Mouse (Mus musculus): ENCODE data around the gene Aqp6. TPM values are rescaled to one million over a fixed set of nuclear protein-coding genes. Genes with fewer than 3 reads are reported as not detected.

Aqp6 gene
- polyA plus RNA-seq, 1 experiment from 2014 or later: not detected

DNA sequence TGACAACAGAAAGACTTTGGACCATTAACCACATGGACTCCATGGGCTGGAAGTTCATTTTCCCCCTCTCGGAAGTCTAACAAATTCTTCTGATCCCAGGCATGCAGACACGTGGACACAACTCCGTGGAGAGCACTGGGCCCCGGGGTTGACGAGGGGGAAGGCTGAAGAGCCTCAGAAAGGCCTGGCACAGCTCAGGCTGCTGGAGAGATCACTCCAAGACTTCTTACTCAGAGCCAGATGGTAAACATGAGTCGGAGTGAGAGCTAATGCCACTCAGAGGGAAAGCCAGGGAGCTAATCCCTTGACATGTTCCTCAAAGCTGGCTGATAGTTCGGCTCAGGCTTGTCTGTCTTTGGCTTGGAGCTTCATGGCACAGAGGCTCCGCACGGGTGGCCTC lies 14.0 kb downstream of the Aqp6 start:
- 57% methylated on average over 9 of the region's 9 CpGs for WGBS
- H3K4me3 ChIP-seq (ENCODE audit: low read depth, low read length): no peak overlapping the region
- H3K4me2 ChIP-seq (ENCODE audit: low read depth, severe bottlenecking): no peak overlapping the region
- no peaks in the 10 kb centered on the region for H3K9me3 ChIP-seq (ENCODE audit: control insufficient read depth, low read length)
- no peak overlapping the region for H3K9ac ChIP-seq (ENCODE audit: low read length)
- DNase-seq (ENCODE audit: low spot score) (no peak), ATAC-seq (ENCODE audit: insufficient number of reproducible peaks, low FRiP score, low TSS enrichment, low read depth) (no peak)
- no peaks in the 10 kb centered on the region for H3K27me3 ChIP-seq (ENCODE audit: control insufficient read depth, insufficient read depth, low read length)
- H3K27ac ChIP-seq (replicated peaks; ENCODE audit: low read depth, low read length): no peak overlapping the region
- no peaks in the 10 kb centered on the region for H3K4me1 ChIP-seq (ENCODE audit: control insufficient read depth, insufficient read depth, low read length)
- no peaks in the 10 kb centered on the region for H3K36me3 ChIP-seq (ENCODE audit: control insufficient read depth, insufficient read depth, low read length)

DNA sequence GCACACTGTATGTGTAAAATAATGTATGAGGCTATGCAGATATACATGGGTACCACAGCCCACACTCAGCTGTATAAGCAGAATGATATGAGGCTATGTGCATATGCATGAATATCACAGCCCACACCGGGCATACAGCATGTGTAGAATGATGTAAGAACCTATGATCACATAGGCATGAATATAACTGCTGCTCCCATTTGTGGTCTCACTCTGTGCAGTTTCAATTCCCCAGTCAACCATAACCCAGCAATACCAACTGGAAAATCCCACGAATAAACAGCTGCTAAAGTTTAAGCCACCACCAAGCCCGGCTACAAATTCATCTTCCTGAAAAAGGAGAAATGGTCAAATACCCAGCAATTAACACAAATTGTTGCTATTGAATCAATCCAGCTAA lies 17.4 kb downstream of the Aqp6 start:
- H3K36me3 ChIP-seq (ENCODE audit: control insufficient read depth, insufficient read depth, low read length): peaks cover 7% of the 10 kb centered on the region
- WGBS: 96% methylated on average over 3 of the region's 3 CpGs
- no peak overlapping the region for H3K27ac ChIP-seq (replicated peaks; ENCODE audit: low read depth, low read length)
- H3K4me2 ChIP-seq (ENCODE audit: low read depth, severe bottlenecking): no peak overlapping the region
- no peak for ATAC-seq (ENCODE audit: insufficient number of reproducible peaks, low FRiP score, low TSS enrichment, low read depth)
- H3K9ac ChIP-seq (ENCODE audit: low read length): no peak overlapping the region
- DNase-seq (ENCODE audit: low spot score): no peak
- H3K27me3 ChIP-seq (ENCODE audit: control insufficient read depth, insufficient read depth, low read length): no peaks in the 10 kb centered on the region
- no peaks in the 10 kb centered on the region for H3K9me3 ChIP-seq (ENCODE audit: control insufficient read depth, low read length)
- no peaks in the 10 kb centered on the region for H3K4me1 ChIP-seq (ENCODE audit: control insufficient read depth, insufficient read depth, low read length)
- no peak overlapping the region for H3K4me3 ChIP-seq (ENCODE audit: low read depth, low read length)

DNA sequence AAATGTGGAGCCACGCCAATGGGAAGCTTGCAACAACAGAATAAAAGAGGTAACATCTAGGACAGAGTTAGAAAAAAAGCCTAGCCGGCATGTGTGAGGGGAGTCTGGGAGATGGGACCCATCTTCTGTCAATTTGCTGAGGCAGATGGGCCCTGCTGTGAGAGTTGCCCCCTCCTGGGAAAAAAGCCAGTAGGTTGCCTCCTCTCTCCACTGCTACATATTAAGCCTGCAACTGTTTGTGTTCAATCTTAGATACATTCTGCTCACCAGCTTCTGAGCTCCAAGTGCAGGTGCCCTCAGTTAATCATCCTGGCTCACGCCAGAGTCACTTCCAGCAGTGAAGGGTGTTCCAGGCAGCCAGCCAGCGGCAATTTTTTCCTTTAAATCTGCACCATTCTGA lies 18.6 kb downstream of the Aqp6 start:
- WGBS: 85% methylated on average over 4 of the region's 4 CpGs

GRCm38 (mm10) chr15:99622063-99622462 lies 20.9 kb downstream of the Aqp6 start:
- Histone ChIP-seq H3K9ac (ENCODE audit: low read length) (no peak overlapping the region), H3K4me1 (ENCODE audit: control insufficient read depth, insufficient read depth, low read length) (no peaks in the 10 kb centered on the region), H3K9me3 (ENCODE audit: control insufficient read depth, low read length) (no peaks in the 10 kb centered on the region), H3K27ac (replicated peaks; ENCODE audit: low read depth, low read length) (no peak overlapping the region), H3K27me3 (ENCODE audit: control insufficient read depth, insufficient read depth, low read length) (no peaks in the 10 kb centered on the region), H3K4me3 (ENCODE audit: low read depth, low read length) (no peak overlapping the region), H3K36me3 (ENCODE audit: control insufficient read depth, insufficient read depth, low read length) (peaks cover 26% of the 10 kb centered on the region), H3K4me2 (ENCODE audit: low read depth, severe bottlenecking) (no peak overlapping the region)
- ATAC-seq (ENCODE audit: insufficient number of reproducible peaks, low FRiP score, low TSS enrichment, low read depth) (no peak), DNase-seq (ENCODE audit: low spot score) (no peak)
- WGBS: 95% methylated on average over 11 of the region's 11 CpGs

More for the DNA sequence above, 18.6 kb downstream of the Aqp6 start:
- DNase-seq (ENCODE audit: low spot score) (no peak), ATAC-seq (ENCODE audit: insufficient number of reproducible peaks, low FRiP score, low TSS enrichment, low read depth) (no peak)
- Histone ChIP-seq H3K4me1 (ENCODE audit: control insufficient read depth, insufficient read depth, low read length) (no peaks in the 10 kb centered on the region), H3K4me2 (ENCODE audit: low read depth, severe bottlenecking) (no peak overlapping the region), H3K36me3 (ENCODE audit: control insufficient read depth, insufficient read depth, low read length) (peaks cover 9% of the 10 kb centered on the region), H3K9me3 (ENCODE audit: control insufficient read depth, low read length) (no peaks in the 10 kb centered on the region), H3K9ac (ENCODE audit: low read length) (no peak overlapping the region), H3K27me3 (ENCODE audit: control insufficient read depth, insufficient read depth, low read length) (no peaks in the 10 kb centered on the region), H3K4me3 (ENCODE audit: low read depth, low read length) (no peak overlapping the region), H3K27ac (replicated peaks; ENCODE audit: low read depth, low read length) (no peak overlapping the region)

DNA sequence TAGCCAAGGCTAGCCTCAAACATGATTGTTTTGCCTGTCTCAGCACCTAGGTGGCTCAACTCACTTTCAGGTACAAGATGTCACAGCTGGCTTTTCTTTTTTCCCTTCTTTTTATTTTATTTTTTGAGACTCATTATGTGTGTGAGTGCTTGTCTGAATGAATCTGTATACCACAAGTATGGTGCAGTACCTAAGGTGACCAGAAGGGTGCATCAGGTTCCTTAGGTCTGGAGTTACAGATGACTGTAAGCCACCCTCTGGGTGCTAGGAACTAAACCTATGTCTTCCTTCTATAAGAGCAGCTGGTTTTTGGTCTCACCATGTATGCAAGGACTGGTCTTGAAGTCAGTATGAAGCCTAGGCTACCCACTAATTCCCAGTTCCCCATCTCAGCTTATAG lies 30.4 kb downstream of the Aqp6 start:
- H3K4me2 ChIP-seq (ENCODE audit: low read depth, severe bottlenecking): no peak overlapping the region
- no peak overlapping the region for H3K27ac ChIP-seq (replicated peaks; ENCODE audit: low read depth, low read length)
- no peaks in the 10 kb centered on the region for H3K4me1 ChIP-seq (ENCODE audit: control insufficient read depth, insufficient read depth, low read length)
- H3K4me3 ChIP-seq (ENCODE audit: low read depth, low read length): no peak overlapping the region
- no peaks in the 10 kb centered on the region for H3K27me3 ChIP-seq (ENCODE audit: control insufficient read depth, insufficient read depth, low read length)
- no peak overlapping the region for H3K9ac ChIP-seq (ENCODE audit: low read length)
- no peak for DNase-seq (ENCODE audit: low spot score)
- ATAC-seq (ENCODE audit: insufficient number of reproducible peaks, low FRiP score, low TSS enrichment, low read depth): no peak
- peaks cover 46% of the 10 kb centered on the region for H3K36me3 ChIP-seq (ENCODE audit: control insufficient read depth, insufficient read depth, low read length)
- H3K9me3 ChIP-seq (ENCODE audit: control insufficient read depth, low read length): no peaks in the 10 kb centered on the region

DNA sequence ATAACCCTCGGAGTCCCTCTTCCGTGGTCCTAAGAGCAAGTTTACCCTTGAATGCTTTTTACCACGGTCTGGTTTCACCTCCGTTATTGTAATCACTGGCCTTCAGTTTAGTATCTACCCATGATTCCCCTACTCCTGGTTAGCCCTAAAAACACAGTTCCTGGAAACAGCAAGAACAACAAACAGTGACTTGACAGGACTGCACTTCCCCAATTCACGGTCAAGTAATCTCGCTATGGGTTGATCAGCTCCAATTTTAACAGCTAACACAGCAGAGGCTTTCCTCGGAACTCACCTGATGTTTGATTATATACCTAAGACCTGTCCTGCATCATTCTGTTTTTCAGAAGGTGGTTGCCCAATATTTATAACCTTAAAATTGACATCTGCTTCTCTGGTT lies 33.5 kb downstream of the Aqp6 start:
- Histone ChIP-seq H3K4me3 (ENCODE audit: low read depth, low read length) (no peak overlapping the region), H3K9me3 (ENCODE audit: control insufficient read depth, low read length) (no peaks in the 10 kb centered on the region), H3K27me3 (ENCODE audit: control insufficient read depth, insufficient read depth, low read length) (no peaks in the 10 kb centered on the region), H3K4me2 (ENCODE audit: low read depth, severe bottlenecking) (no peak overlapping the region), H3K27ac (replicated peaks; ENCODE audit: low read depth, low read length) (no peak overlapping the region), H3K36me3 (ENCODE audit: control insufficient read depth, insufficient read depth, low read length) (peaks cover 42% of the 10 kb centered on the region), H3K4me1 (ENCODE audit: control insufficient read depth, insufficient read depth, low read length) (no peaks in the 10 kb centered on the region), H3K9ac (ENCODE audit: low read length) (no peak overlapping the region)
- DNase-seq (ENCODE audit: low spot score) (no peak), ATAC-seq (ENCODE audit: insufficient number of reproducible peaks, low FRiP score, low TSS enrichment, low read depth) (no peak)
- 90% methylated on average over 7 of the region's 7 CpGs for WGBS

DNA sequence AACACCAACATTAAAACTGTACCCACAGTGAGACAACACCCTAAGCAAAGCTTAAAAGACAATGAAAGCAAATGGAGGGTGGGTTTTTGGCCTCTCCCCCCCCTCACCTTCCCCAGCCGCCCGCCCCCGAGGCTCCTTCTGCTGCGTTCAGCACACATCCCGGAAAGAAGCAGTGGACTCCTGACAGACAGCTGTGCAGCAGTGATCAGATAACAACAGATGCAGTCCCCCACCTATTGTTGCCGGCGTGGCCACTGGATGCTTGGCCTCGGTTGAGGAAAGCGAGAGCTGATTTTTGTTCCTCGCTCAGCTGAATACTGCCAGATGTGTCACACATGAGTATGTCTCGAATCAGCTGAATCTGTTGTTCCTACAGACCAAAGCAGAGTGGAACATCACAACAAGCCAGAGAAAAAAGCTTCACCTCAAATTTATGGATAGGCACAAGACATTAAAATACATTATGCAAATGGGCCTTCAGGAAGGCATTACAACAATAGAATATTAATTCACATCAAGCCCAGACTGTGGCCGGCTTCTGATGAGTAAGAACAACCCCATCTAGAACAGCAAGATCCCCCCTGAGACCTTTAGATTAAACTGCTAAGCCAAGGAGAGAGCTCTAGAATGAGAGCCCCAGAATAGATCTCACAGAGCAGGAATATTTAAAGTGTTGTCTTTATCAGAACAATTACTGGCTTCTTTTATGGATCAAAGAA lies 36.4 kb downstream of the Aqp6 start:
- Histone ChIP-seq H3K27ac (replicated peaks; ENCODE audit: low read depth, low read length) (no peak overlapping the region), H3K27me3 (ENCODE audit: control insufficient read depth, insufficient read depth, low read length) (no peaks in the 10 kb centered on the region), H3K9ac (ENCODE audit: low read length) (no peak overlapping the region), H3K4me2 (ENCODE audit: low read depth, severe bottlenecking) (no peak overlapping the region), H3K9me3 (ENCODE audit: control insufficient read depth, low read length) (no peaks in the 10 kb centered on the region), H3K4me1 (ENCODE audit: control insufficient read depth, insufficient read depth, low read length) (no peaks in the 10 kb centered on the region), H3K36me3 (ENCODE audit: control insufficient read depth, insufficient read depth, low read length) (peaks cover 22% of the 10 kb centered on the region), H3K4me3 (ENCODE audit: low read depth, low read length) (no peak overlapping the region)
- DNase-seq (ENCODE audit: low spot score) (no peak), ATAC-seq (ENCODE audit: insufficient number of reproducible peaks, low FRiP score, low TSS enrichment, low read depth) (no peak)
- 93% methylated on average over 12 of the region's 12 CpGs for WGBS

- H3K9ac ChIP-seq (ENCODE audit: low read length): no peak overlapping the region
- no peak overlapping the region for H3K4me2 ChIP-seq (ENCODE audit: low read depth, severe bottlenecking)
- ATAC-seq (ENCODE audit: insufficient number of reproducible peaks, low FRiP score, low TSS enrichment, low read depth): no peak
- H3K4me3 ChIP-seq (ENCODE audit: low read depth, low read length): no peak overlapping the region
- DNase-seq (ENCODE audit: low spot score): no peak
- H3K27ac ChIP-seq (replicated peaks; ENCODE audit: low read depth, low read length): no peak overlapping the region
- peaks cover 18% of the 10 kb centered on the region for H3K36me3 ChIP-seq (ENCODE audit: control insufficient read depth, insufficient read depth, low read length)
- H3K4me1 ChIP-seq (ENCODE audit: control insufficient read depth, insufficient read depth, low read length): no peaks in the 10 kb centered on the region
- H3K27me3 ChIP-seq (ENCODE audit: control insufficient read depth, insufficient read depth, low read length): no peaks in the 10 kb centered on the region
- H3K9me3 ChIP-seq (ENCODE audit: control insufficient read depth, low read length): no peaks in the 10 kb centered on the region
- 93% methylated on average over 5 of the region's 5 CpGs for WGBS
Measured at GRCm38 (mm10) chr15:99638124-99638485, 36.9 kb downstream of the Aqp6 start.

DNA sequence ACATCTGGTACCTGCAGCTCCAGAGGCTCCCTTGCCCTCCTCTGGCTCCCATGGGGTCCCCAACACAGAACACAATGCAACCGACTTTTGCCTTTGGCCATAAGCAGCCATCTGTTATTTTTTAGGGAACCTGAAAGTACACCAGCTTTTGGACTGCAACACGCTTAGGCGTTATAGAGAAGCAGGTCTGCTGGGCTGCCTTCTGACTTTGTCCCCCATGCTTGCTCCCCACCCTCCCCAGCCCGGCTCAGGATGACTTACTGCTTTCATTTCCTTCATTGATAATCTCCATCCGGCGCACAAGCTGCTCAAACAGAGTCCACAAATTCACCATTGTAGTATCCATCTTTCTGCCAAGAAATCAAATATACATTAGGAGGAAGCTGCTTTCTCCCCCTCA lies 41.4 kb downstream of the Aqp6 start:
- H3K27ac ChIP-seq (replicated peaks; ENCODE audit: low read depth, low read length): no peak overlapping the region
- H3K27me3 ChIP-seq (ENCODE audit: control insufficient read depth, insufficient read depth, low read length): no peaks in the 10 kb centered on the region
- 77% methylated on average over 6 of the region's 6 CpGs for WGBS
- H3K4me2 ChIP-seq (ENCODE audit: low read depth, severe bottlenecking): no peak overlapping the region
- H3K36me3 ChIP-seq (ENCODE audit: control insufficient read depth, insufficient read depth, low read length): peaks cover 10% of the 10 kb centered on the region; the same call in 1 of the 2 replicates
- DNase-seq (ENCODE audit: low spot score) (no peak), ATAC-seq (ENCODE audit: insufficient number of reproducible peaks, low FRiP score, low TSS enrichment, low read depth) (no peak)
- no peaks in the 10 kb centered on the region for H3K9me3 ChIP-seq (ENCODE audit: control insufficient read depth, low read length)
- H3K4me3 ChIP-seq (ENCODE audit: low read depth, low read length): no peak overlapping the region
- H3K4me1 ChIP-seq (ENCODE audit: control insufficient read depth, insufficient read depth, low read length): peaks cover 2% of the 10 kb centered on the region; the same call in 1 of the 2 replicates
- no peak overlapping the region for H3K9ac ChIP-seq (ENCODE audit: low read length)

All from limb, embryonic 11.5 days (tissue).